Mouse (Mus musculus): Measurements from ENCODE around the gene Ngrn. TPM values are rescaled to one million over a fixed set of nuclear protein-coding genes. Genes with fewer than 3 reads are reported as not detected.

Ngrn gene
- polyA plus RNA-seq, 1 experiment from 2014 or later = 37.2 TPM

DNA sequence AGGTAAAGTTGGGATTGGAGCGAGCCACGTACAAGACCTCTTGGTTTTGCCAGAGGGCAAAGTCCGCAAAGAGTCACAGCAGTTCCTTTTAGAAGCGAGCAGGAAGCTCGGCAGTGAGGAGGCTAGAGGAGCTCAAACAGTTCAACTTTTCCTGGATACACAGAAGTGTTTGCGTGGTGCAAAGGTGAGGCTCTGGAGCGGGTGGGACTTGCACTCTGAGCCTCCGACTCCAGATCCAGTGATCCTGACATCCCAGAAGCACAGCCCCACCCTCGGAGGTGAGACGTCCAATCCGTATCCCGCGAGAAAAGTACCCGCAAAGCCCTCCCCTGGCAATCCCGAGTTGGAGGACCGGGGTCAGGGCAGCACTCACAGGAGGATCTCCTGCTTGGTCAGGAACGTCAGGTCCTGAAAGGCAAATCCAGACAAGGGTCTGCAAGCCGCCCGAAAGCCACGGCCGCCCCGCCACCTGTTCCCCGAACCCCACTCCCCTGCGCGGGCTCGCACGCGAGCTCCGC, 29.0 kb upstream of the Ngrn start:
- CTCF ChIA-PET = interaction anchor here (1.1 to 2.1 kb wide), 3 partner anchors 14 to 91 kb away, joined by 3 to 7 read pairs (median 4); partner anchors contain the start of gene Ttll13
- no peaks in the 10 kb centered on the region for H3K27me3 ChIP-seq
- POLR2A ChIA-PET = interaction anchor here (1.1 to 1.7 kb wide), 2 partner anchors 29 to 46 kb away, joined by 3 to 4 read pairs; partner anchors contain the start of gene Ngrn
- ATAC-seq (peak; percentile 67), DNase-seq (ENCODE audit: low read depth, low spot score) (no peak)
- TF ChIP-seq CTCF (IDR thresholded peaks at IDR 0.05) = no peak
- in situ Hi-C loops (cut with MboI; ENCODE audit: low pct_unique_long_range_greater_than_20kb) = no loop called here

DNA sequence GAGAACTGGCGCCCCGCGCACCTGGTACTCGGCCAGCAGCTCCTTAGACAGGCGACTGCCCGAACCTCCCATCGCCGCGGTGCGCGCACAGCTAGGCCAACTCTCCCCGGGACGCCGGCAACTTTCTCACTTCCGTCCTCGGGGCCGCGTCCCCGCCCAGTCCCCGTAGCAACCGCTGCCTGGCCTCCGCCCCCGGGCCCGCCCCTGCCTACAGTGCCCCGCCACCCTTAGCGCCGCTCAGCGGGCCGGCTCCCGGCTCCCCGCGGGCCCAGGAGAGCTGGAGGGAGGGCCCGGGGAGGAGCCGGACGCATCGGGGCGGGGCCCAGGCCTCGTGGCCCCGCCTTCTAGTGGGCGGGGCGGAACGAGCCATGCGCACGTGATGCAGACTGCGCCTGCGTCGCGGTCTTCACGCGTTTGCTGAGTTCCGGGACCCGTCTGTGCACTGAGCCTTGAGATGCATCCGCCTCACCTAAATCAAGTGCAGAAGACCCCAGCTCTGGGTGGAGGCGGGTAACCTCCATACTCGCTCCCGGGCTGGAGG, 28.5 kb upstream of the Ngrn start, which contains the start of the genes Cib1 and Gdpgp1:
Gene Cib1 (minus strand): TSS at position 325 of the 541 bp plus-strand sequence.
Gene Gdpgp1 (plus strand): TSS at position 377 of the 541 bp plus-strand sequence.
- H3K27me3 ChIP-seq = no peaks in the 10 kb centered on the region
- ChIA-PET CTCF (interaction anchor here (1.4 to 2.1 kb wide), 3 partner anchors 13 to 92 kb away, joined by 4 to 7 read pairs (median 4); partner anchors contain the start of gene Ttll13), POLR2A (interaction anchor here (1.7 kb wide), 1 partner anchor 47 kb away, joined by 4 read pairs; no protein-coding TSS in a partner anchor)
- in situ Hi-C loops (cut with MboI; ENCODE audit: low pct_unique_long_range_greater_than_20kb) = no loop called here
- ATAC-seq (peak; percentile 94), DNase-seq (ENCODE audit: low read depth, low spot score) (peak; percentile 79)
- no peak for TF ChIP-seq CTCF (IDR thresholded peaks at IDR 0.05)

DNA sequence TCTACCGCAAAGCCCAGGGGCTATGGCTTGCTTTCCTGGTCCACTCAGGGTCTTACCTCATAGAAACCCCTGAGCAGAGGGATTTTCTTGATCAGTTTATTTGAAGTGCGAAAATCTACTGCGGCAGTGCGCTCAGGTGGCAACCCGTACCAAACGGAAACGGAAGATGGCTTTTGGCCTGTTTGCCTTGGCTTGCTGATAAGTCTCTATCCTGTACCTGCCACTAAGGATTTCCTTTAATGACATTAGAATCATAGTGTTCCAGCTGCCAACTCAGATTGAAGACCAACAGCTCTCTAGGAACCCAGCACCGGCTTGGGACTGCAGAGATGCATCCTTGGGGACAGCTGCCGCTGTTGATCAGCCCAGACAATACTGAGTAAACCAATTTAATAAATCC, 27.2 kb upstream of the Ngrn start:
- no peak for DNase-seq (ENCODE audit: low read depth, low spot score)
- CTCF ChIA-PET = interaction anchor here (0.7 to 2.1 kb wide), 4 partner anchors 9 to 93 kb away, joined by 3 to 7 read pairs (median 4); partner anchors contain the start of gene Ttll13
- no peak for TF ChIP-seq CTCF (IDR thresholded peaks at IDR 0.05)
- ATAC-seq = no peak
- H3K27me3 ChIP-seq = no peaks in the 10 kb centered on the region
- POLR2A ChIA-PET = no interaction called here
- in situ Hi-C loops (cut with MboI; ENCODE audit: low pct_unique_long_range_greater_than_20kb) = no loop called here

DNA sequence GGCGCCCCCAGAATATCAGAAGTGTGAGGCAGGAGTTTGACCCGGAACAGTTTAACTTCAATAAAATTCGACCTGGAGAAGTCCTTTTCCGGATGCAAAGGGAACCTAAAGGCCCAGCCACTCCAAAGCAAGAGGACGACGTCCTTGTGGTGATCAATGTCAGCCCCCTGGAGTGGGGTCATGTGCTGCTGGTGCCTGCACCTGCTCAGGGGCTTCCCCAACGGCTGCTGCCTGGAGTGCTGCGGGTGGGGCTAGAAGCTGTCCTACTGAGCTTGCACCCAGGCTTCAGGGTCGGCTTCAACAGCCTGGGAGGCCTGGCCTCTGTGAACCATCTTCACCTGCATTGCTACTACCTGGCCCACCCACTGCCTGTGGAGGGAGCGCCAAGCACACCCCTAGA, 22.5 kb upstream of the Ngrn start:
- ATAC-seq (no peak), DNase-seq (ENCODE audit: low read depth, low spot score) (no peak)
- in situ Hi-C loops (cut with MboI; ENCODE audit: low pct_unique_long_range_greater_than_20kb) = no loop called here
- ChIA-PET CTCF (no interaction called here), POLR2A (no interaction called here)
- no peaks in the 10 kb centered on the region for H3K27me3 ChIP-seq
- TF ChIP-seq CTCF (IDR thresholded peaks at IDR 0.05) = no peak

DNA sequence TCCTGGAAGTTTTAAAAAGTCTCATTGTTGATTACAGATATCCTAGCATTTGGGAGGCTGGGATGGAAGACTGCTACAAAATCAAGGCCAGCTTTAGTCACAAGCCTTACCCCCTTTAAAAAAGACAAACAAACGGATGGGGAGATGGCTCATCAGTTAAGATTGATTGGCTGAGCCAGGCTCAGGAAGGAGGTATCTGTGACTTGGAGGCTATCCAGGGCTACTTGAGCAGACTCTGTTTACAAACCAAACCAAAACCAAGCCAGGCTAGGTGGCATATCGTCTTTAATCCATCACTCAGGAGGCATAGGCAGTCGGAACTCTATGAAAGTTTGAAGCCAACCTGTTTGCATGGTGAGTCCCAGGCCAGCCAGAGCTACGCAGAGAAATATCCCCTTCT, 19.4 kb upstream of the Ngrn start:
- no peaks in the 10 kb centered on the region for H3K27me3 ChIP-seq
- DNase-seq (ENCODE audit: low read depth, low spot score) = no peak
- in situ Hi-C loops (cut with MboI; ENCODE audit: low pct_unique_long_range_greater_than_20kb) = no loop called here
- ChIA-PET POLR2A (no interaction called here), CTCF (interaction anchor here (0.9 to 1.0 kb wide), 2 partner anchors 14 to 119 kb away, joined by 3 read pairs; no protein-coding TSS in a partner anchor)
- TF ChIP-seq CTCF (IDR thresholded peaks at IDR 0.05) = no peak
- ATAC-seq = no peak

DNA sequence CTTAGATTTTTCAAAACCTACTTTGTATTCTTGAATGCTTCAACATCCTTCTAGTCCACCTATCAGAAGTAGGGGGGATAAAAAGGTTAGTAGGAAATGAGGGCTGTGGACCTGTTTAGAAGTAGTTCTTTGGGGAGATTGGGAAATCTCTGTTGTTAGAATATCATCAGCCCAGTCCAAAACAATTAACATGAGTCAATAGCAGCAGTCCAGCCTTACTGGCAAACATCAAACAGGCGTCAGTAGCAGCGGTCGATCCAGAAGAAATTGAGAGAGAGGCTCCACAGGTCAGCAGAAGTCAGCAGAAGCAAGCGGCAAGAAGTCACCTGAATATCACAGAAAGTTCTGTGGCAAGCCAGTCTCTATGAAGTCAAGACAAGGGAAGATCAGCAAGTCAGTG, 16.2 kb upstream of the Ngrn start:
- CTCF ChIA-PET = no interaction called here
- H3K27me3 ChIP-seq = no peaks in the 10 kb centered on the region
- in situ Hi-C loops (cut with MboI; ENCODE audit: low pct_unique_long_range_greater_than_20kb) = no loop called here
- DNase-seq (ENCODE audit: low read depth, low spot score) (no peak), ATAC-seq (no peak)
- no peak for TF ChIP-seq CTCF (IDR thresholded peaks at IDR 0.05)
- POLR2A ChIA-PET = no interaction called here

DNA sequence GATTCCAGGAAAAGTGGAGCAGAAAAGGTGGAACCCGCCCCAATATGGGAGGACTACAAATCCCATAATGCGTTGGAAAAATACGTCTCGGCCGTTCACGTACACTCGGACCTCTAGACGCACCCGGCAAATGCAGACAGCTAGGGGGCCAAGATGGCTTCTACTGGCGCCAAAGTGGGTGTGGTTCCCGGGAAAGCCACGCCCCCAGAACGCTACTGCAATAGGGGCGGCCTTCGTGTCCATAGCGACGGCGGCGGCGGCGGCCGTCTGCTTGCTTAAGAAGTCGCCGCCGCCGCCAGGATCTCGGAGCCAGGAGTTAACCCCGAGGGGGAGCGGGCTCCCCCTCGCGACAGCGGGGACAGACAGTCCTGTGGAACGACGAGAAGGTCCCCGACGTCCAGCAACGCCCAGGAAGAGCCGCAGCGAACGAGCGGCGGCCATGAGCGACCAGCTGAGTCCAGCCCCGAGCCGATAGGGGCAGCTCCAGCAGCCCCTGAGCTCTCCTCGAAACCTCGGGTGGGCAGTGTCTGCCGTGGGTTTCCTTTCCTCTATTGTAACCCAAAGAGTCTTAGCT, 14.8 kb upstream of the Ngrn start, which contains the start of gene Ttll13:
Gene Ttll13 (plus strand): TSS at position 229 of the 574 bp plus-strand sequence.
- no peaks in the 10 kb centered on the region for H3K27me3 ChIP-seq
- DNase-seq (ENCODE audit: low read depth, low spot score) = peak; percentile 75
- ChIA-PET CTCF (interaction anchor here (0.9 to 1.8 kb wide), 6 partner anchors 10 to 105 kb away, joined by 3 to 7 read pairs (median 4); partner anchors contain the start of genes Cib1, Gdpgp1 and Ngrn), POLR2A (interaction anchor here (0.6 to 1.7 kb wide), 2 partner anchors 18 to 50 kb away, joined by 3 to 4 read pairs; no protein-coding TSS in a partner anchor)
- peak; percentile 95 for ATAC-seq
- TF ChIP-seq CTCF (IDR thresholded peaks at IDR 0.05) = peak; percentile 75
- in situ Hi-C loops (cut with MboI; ENCODE audit: low pct_unique_long_range_greater_than_20kb) = no loop called here

DNA sequence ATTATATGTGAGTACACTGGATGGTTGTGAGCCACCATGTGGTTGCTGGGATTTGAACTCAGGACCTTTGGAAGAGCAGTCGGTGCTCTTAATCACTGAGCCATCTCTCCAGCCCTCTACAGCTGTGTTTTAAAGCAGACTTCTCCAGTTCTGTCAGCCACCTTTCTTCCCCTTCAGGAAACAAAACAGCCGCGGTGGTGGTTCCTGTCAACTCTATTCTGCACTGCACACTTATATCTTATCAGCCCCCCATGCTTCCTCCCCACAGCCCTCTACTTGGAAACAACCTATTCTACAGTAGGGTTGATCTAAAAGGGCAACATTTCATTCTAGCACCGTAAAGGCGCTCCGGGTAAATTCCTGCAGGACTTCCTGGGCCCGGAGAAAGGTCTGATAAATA, 14.2 kb upstream of the Ngrn start:
- in situ Hi-C loops (cut with MboI; ENCODE audit: low pct_unique_long_range_greater_than_20kb) = no loop called here
- no peak for TF ChIP-seq CTCF (IDR thresholded peaks at IDR 0.05)
- DNase-seq (ENCODE audit: low read depth, low spot score) (no peak), ATAC-seq (no peak)
- H3K27me3 ChIP-seq = no peaks in the 10 kb centered on the region
- CTCF ChIA-PET = interaction anchor here (0.9 to 1.8 kb wide), 5 partner anchors 9 to 106 kb away, joined by 3 to 7 read pairs (median 5); partner anchors contain the start of genes Cib1, Gdpgp1 and Ngrn
- POLR2A ChIA-PET = interaction anchor here (0.6 to 1.7 kb wide), 2 partner anchors 19 to 51 kb away, joined by 3 to 4 read pairs; no protein-coding TSS in a partner anchor

DNA sequence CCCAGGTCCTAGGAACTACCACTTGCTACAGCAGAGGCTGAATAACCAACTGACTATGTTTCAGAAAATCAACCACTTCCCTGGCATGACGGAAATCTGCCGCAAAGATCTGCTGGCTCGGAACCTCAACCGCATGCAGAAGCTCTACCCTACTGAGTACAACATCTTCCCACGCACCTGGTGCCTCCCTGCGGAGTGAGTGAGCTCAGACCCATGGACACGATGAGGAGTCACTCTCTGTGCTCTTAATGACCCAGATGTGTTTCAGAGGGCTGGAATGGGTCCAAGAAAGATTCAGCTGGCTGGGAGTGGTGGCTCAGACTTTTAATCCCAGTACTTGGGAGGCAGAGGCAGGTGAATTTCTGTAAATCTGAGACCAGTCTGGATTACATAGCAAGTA, 8.6 kb upstream of the Ngrn start:
- no peak for TF ChIP-seq CTCF (IDR thresholded peaks at IDR 0.05)
- DNase-seq (ENCODE audit: low read depth, low spot score) = no peak
- POLR2A ChIA-PET = interaction anchor here (1.6 kb wide), 1 partner anchor 9 kb away, joined by 3 read pairs; the partner anchor contains the start of gene Ngrn
- in situ Hi-C loops (cut with MboI; ENCODE audit: low pct_unique_long_range_greater_than_20kb) = no loop called here
- no peaks in the 10 kb centered on the region for H3K27me3 ChIP-seq
- CTCF ChIA-PET = no interaction called here
- no peak for ATAC-seq

DNA sequence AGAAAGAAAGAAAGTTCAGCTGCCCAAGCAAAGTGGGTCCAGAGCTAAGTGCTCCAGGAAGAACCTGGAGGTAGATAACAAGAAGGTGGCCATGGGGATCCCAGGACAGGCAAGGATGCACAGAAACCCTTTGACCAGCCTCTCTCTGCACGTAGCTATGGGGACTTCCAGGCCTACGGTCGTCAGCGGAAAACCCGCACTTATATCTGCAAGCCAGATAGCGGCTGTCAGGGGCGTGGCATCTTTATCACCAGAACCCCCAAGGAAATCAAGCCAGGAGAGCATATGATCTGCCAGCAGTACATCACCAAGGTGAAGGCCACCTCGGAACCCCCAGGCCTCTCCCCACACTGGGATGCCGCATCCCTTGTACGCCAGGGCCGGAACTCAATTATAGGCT, 8.1 kb upstream of the Ngrn start:
- H3K27me3 ChIP-seq = no peaks in the 10 kb centered on the region
- CTCF ChIA-PET = no interaction called here
- no peak for ATAC-seq
- no peak for DNase-seq (ENCODE audit: low read depth, low spot score)
- no peak for TF ChIP-seq CTCF (IDR thresholded peaks at IDR 0.05)
- in situ Hi-C loops (cut with MboI; ENCODE audit: low pct_unique_long_range_greater_than_20kb) = no loop called here
- POLR2A ChIA-PET = interaction anchor here (1.6 kb wide), 1 partner anchor 8 kb away, joined by 3 read pairs; the partner anchor contains the start of gene Ngrn

All from Patski (cell line).